Mouse (Mus musculus) activated CD4-positive, CD25-positive, alpha-beta regulatory T cell, adult 4 months (primary cell): Measurements from ENCODE around the gene Ivns1abp. TPM values are rescaled to one million over a fixed set of nuclear protein-coding genes. Genes with fewer than 3 reads are reported as not detected.

Source experiments
- polyA plus RNA-seq, 2 experiments: library from polyadenylated mRNA; unstranded; fragments of 100-300 nt; shearing (Covaris generic); gene quantifications; one replicate each; pipeline ENCODE4 v1.2.1; 2017

Ivns1abp gene
- polyA plus RNA-seq, 2 experiments from 2014 or later, result 102 to 121 TPM

Other genes with a start within 250 kb of the Ivns1abp start
- not detected for gene Gm47985, start 161.9 kb upstream of the Ivns1abp start, polyA plus RNA-seq
- not detected for gene Gm8947, start 152.1 kb upstream of the Ivns1abp start, polyA plus RNA-seq
- gene Gm47995, start 146.0 kb upstream of the Ivns1abp start, polyA plus RNA-seq, result not detected
- gene 3110040M04Rik, start 140.4 kb upstream of the Ivns1abp start, polyA plus RNA-seq, result not detected
- not detected for gene Gm47996, start 134.3 kb upstream of the Ivns1abp start, polyA plus RNA-seq
- gene Swt1, start 84.0 kb downstream of the Ivns1abp start, polyA plus RNA-seq, result 10 to 100 TPM; 29.2 to 50.1 TPM
- gene Trmt1l, start 84.1 kb downstream of the Ivns1abp start, polyA plus RNA-seq, result 10 to 100 TPM; 36.8 to 40.3 TPM
- 10 to 100 TPM; 87.5 to 89.2 TPM for gene Rnf2, start 156.5 kb downstream of the Ivns1abp start, polyA plus RNA-seq
- 10 to 100 TPM; 47.7 to 72.5 TPM for gene Fam129a, start 226.7 kb downstream of the Ivns1abp start, polyA plus RNA-seq